Mouse (Mus musculus) layer of hippocampus, adult 2 months (tissue): ENCODE data around the gene Myo18b. TPM values are rescaled to one million over a fixed set of nuclear protein-coding genes. Genes with fewer than 3 reads are reported as not detected.

Source experiments
- DNase-seq, 2 experiments: peaks; one replicate each; pipeline ENCODE4 v3.0.0; 2022; ENCODE audit warnings: low spot score in 2 of 2
- H3K27ac ChIP-seq: fragments of 200-600 bp; 2 replicates; pipeline ENCODE4 v1.8.1; 2022
- H3K4me3 ChIP-seq: fragments of 200-600 bp; 2 replicates; pipeline ENCODE4 v1.8.1; 2022; ENCODE audit warnings: mild to moderate bottlenecking
- CTCF ChIP-seq: fragments of 200-600 bp; conservative IDR thresholded peaks from 2 replicates; pipeline ENCODE4 v1.8.1; 2022; ENCODE audit warnings: antibody characterized with exemption, mild to moderate bottlenecking, moderate library complexity
- long read RNA-seq, 2 experiments: library from polyadenylated mRNA; stranded (forward); transcript quantifications; one replicate each; pipeline ENCODE4 v2.0.0; 2021; ENCODE audit warnings: borderline mapping rate in 2 of 2
- total RNA-seq, 2 experiments: library from RNA; stranded (reverse); gene quantifications; 2 replicates each; pipeline ENCODE4 v1.2.3; 2021

Myo18b gene
- total RNA-seq: 1 to 10 TPM; 1.4 to 1.6 TPM
- long read RNA-seq, experiment 1, partial matches to known transcripts: 0 of 1 reads
- long read RNA-seq, experiment 1, other reads (novel, unspliced or antisense): 1 of 1 reads
- long read RNA-seq, experiment 2: 0 reads

DNA sequence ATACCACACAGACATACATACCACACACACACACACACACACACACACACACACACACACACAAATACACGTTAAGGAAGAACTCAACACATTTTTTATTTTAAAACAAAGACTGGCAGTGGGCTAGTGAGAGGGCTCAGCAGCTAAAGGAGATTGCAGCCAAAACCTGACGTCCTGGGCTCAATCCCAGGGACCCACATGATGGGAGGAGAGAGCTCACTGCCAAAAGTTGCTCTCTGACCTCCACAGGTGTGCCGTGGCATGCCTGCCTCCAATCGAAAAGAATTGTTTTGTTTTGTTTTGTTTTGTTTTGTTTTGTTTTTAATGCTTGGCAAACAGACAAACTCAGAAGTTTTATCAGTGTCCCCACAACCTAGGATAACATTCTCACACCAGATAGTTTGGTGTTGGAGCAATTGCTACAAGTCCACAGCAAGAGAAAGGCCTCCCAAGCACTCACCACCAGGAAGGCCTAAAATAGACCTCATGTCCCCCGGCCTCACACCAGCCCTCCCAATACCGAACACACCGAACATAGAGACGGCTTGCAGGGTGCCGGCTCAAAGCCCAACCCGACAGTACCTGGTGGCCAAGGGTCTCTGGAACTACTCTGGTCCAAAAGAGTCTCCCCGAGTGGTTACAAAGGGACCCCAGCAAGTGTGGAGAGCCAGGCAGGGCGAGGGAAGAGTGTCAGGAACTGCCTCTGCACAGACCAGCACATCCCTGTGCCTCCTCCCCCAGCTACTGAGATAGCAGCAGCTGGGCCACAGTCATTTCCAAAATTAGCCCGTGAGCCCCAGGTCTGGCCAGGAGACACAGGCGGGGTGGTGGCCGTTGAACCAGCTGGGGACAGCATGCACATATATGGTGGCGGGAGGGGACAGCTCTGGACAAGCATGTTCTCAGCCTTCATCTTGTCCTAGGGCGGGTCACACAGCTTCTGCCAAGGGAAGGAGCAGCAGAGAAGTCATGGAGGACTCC is at the start of gene Myo18b:
Gene Myo18b, minus strand, starts transcription at position 689 of the 981 bp plus-strand sequence.
- H3K27ac ChIP-seq: no peak within 1 kb of the TSS
- no peak for TF ChIP-seq CTCF
- H3K4me3 ChIP-seq: no peak within 1 kb of the TSS
- no peak for DNase-seq

DNA sequence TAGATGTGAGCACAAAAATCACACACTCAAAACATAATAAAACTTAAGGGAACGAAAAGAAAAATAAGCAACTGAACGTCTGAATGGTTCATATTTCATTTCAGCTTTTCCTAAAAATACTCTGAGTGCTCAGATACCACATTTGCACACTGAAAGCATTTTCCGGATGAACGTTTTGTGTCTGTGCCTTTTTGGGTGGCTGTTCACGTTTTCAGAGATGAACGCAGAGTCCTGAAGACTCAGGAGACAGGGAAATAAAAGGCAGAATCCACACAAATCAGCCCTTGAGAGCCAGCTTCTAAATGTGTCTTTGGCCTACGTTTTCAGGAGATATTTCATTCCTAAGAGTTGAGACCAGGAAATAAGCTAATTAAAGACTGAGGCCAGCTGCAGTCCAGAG is 49.8 kb upstream of the Myo18b start:
- no peak for TF ChIP-seq CTCF
- H3K27ac ChIP-seq: no peak overlapping the region; the same call in 1 of the 2 replicates
- no peak overlapping the region for H3K4me3 ChIP-seq
- no peak for DNase-seq

DNA sequence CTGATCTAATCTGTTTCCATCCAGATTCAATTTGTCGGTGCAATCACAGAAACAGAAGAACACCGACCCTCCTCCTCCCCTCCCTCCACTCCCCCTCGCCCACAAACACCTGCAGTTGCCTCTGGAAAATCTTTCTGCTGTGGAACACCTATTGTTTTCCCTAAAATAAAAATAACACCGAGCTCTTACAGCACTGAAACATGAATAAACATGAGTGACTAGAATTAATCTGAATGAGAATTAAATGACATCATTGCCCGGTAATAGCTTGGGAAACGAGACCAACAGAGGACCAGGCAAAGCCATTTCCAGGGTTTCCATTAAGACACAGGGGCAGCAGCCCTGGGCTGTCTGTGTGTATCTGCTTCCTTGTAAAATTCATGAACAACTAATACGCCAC is 46.1 kb upstream of the Myo18b start:
- no peak overlapping the region for H3K4me3 ChIP-seq
- no peak overlapping the region for H3K27ac ChIP-seq
- no peak for TF ChIP-seq CTCF
- DNase-seq: no peak

DNA sequence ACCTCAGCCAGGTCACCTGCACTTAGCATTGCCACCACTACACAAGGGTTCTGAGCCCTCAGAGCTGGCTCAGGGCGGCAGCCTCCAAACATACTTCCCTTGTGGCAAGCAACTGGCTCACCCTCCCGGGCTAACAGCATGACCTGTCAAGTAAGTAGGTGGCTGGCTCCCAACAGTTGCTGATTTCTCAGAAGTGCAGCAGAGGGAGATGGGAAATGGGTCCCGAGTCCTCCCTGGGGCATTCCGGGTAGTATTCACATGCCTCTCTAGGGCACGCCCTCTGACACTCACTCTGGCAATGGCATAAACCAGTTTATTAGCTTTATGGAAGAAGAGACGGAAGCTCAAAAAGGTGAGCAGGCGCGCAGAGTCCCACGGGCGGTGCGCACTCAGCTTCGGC is 44.8 kb upstream of the Myo18b start:
- no peak for DNase-seq
- H3K27ac ChIP-seq: no peak overlapping the region
- no peak overlapping the region for H3K4me3 ChIP-seq
- no peak for TF ChIP-seq CTCF

DNA sequence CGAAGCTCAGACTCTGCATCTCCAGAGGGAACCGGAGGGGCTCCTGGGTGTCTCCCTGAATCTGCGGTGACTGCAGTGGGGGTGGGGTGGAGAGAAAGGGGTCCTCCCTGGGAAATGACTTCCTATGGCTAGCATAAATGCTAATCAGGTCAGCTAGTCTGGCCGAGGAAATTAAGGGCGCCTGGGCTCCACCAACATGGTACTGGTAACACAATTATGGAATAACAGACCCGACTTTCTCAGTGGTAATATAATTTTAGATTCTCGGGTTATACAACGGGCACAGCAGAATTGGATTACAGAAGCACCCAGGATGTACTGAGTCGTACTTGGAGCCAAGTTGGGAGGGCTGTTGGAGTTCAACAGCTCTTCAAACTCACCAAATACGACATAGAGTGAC is 40.5 kb upstream of the Myo18b start:
- TF ChIP-seq CTCF: no peak
- no peak for DNase-seq
- peak overlapping the region; percentile 36; the same call in 1 of the 2 replicates for H3K27ac ChIP-seq
- H3K4me3 ChIP-seq: no peak overlapping the region

DNA sequence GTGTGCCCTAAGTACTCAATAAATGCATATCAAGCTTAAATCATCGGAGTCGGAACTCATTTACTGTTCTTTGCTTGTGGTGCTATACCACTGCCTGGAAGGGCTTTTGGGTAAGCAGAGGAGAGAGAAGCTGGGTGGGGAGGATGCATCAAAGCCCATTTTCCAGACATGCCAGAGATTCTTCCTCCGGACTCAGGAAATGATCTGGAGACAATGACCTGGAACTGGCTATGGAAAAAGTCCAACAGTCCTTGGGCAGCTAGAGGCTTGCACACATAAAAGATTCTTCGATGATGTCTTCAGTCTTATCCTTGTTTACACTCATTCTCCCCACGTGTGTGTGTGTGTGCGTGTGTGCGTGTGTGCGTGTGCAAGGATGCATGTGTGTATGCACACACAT is 39.3 kb upstream of the Myo18b start:
- DNase-seq: no peak
- no peak for TF ChIP-seq CTCF
- no peak overlapping the region for H3K27ac ChIP-seq
- no peak overlapping the region for H3K4me3 ChIP-seq

DNA sequence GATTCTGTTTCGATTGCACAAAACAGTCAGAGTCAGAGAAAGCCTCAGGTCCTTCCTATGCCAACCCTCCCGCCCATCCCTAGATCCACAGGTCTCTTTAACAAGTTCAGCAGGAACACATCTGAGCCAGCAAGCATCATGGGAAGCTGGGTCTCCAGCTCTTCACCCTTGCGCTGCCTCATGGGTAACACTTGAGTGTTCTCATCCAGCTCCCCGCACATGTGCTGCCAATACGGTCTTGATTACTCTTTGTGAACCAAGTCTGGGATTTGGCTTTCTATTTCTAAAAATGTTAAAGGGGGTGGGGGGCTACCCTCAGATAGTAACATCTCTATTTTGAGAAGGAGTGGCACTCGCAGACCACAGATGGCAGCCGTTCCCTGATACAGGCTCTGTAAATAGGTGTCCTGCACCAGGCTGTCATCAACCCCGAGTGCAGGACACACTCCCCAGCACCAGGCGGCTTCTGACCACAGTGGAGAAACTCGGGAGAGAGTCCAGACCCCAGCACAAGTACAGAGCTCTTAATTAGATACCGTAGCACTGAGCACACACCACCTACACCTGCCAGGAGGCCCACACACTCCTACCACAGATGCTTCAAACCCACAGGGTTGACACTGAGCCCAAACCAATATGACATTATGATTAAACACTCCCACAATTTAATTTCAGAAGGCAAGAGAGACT is 36.9 kb upstream of the Myo18b start:
- no peak overlapping the region for H3K4me3 ChIP-seq
- peak; percentile 66 to 71 for DNase-seq
- peak overlapping the region; percentile 83 for H3K27ac ChIP-seq
- peak; percentile 48 for TF ChIP-seq CTCF

DNA sequence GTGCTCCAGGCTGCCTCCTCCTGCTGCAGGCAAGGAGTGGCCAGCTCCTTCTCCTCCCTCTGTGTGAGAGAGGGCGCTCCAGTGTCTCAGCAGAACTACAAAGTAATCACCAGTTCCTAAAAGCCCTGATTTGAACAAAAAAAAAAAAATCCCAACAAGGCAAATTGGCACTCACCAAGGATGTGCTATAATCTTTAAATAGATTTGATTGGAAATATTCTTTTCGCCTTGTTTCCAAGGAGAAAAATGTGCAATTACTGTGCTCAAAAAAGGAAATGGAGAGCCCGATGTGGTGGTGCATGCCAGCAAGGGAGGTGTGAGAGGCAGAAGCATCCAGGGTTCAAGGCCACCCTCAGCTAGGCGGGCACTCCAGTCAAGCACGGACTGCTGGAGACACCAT is 35.7 kb upstream of the Myo18b start:
- Histone ChIP-seq H3K4me3 (no peak overlapping the region), H3K27ac (peak overlapping the region; percentile 83)
- no peak for TF ChIP-seq CTCF
- DNase-seq: no peak

DNA sequence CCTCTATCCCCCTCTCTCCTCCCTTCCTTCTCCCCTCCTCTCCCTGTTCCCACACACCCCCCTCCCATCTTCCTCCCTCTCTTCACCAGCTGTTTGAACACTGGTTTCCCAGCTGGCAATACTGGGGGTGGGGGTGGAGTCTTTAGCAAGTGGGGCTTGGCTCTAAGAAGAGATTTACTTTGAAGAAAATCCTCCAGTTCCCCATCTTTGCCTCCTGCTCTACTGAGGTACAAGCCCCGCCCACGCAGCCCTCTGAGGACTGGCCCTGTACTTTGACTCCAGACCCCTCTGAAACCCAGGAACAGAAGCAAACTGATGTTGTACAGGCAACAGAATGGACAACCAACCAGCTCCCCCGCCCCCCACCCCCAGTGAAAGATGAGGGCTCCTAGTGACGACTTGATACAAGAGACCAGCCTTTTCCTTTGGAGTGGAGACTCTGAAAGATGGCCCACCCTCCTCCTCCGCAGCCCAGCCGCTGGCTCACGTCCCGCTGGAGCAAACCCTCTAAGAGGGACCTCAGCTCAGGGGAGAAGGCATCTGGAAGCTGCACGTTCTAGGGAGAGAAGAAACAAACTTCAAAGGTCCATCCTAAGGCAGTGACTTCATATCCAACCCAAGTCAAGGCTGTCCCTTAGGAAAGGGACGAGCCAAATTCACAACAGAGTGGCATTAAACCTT is 32.2 kb upstream of the Myo18b start:
- no peak for TF ChIP-seq CTCF
- DNase-seq: no peak
- peak overlapping the region; percentile 82; the same call in 1 of the 2 replicates for H3K27ac ChIP-seq
- no peak overlapping the region for H3K4me3 ChIP-seq

DNA sequence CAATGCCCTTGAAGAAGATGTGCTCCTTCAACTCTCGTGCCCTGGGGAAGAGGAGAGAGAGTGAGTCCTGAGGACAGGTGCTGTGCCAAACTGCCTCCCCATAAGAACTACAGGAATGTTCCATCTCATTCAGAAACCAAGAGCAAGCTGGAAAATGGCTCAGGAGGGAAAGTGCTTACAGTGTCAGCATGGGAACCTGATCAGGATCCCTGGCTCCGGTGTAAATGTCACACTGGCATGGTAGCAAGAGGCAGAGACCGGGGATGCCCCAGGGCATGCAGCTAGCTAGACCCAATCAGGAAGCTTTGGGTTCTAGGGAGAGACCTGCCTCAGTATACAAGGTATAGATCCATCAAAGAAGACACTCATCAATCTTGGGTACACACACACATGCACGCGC is 29.3 kb upstream of the Myo18b start:
- TF ChIP-seq CTCF: no peak
- Histone ChIP-seq H3K27ac (no peak overlapping the region), H3K4me3 (no peak overlapping the region)
- DNase-seq: no peak

DNA sequence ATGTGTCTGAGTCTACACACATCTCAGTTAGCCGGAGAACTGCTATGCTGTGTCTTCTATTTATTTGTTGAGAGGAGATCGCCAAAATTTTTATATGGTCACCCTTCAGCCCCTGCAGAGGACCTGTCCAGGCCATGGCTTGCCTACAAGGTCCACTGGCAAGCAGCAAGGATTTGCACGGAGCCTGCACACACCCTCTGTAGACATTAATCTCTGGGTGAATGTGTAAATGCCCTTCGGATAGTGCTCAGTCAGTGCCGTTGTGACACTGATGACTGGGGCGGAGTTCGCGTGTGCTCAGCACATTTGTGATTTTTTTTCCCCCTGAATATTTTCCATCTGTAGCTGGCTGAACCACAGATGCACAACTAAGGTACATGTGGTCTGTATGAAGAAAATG is 28.6 kb upstream of the Myo18b start:
- no peak for DNase-seq
- Histone ChIP-seq H3K4me3 (no peak overlapping the region), H3K27ac (no peak overlapping the region)
- TF ChIP-seq CTCF: no peak

DNA sequence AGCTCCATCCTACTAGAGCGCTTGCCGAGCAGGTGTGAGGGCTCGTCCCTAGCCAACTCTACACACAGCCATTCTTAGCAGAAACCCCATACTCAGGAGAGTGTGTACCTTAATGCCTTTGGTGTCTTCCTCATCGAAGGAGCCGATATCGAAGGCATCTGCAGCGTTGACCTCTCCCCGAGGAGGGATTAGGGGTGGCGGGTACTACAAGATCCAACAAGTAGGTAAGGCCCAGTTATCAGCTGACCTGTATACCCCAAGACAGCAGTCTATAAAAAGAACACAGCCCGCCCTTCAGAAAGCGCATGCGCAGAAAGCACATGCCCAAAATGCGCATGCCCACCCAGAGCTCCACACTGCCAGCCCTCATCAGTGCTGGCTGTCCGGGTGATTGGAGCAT is 27.7 kb upstream of the Myo18b start:
- no peak for DNase-seq
- Histone ChIP-seq H3K4me3 (no peak overlapping the region), H3K27ac (no peak overlapping the region)
- TF ChIP-seq CTCF: no peak

DNA sequence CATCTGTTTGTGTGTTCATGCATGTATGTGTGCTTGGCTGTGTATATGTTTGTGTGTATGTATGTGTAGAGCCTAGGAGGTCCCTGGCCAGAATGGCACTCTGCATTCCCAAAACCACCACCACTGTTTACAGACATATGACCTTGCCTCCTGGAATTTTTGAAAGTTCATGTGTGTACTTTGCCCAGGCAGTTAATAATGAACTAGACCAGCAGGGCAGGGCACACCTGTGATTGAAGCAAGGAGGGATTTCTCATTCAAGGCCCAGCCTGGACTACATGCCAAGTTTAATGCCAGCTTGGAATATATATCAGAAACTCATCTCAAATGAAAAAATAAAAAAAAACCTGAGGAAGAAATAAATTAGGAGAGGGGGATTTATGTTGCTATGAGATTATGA is 25.8 kb upstream of the Myo18b start:
- H3K27ac ChIP-seq: no peak overlapping the region
- H3K4me3 ChIP-seq: no peak overlapping the region
- no peak for DNase-seq
- TF ChIP-seq CTCF: no peak
